Mouse (Mus musculus) stomach, embryonic 14.5 days (tissue): ENCODE results near the gene Prpf3. TPM values are rescaled to one million over a fixed set of nuclear protein-coding genes. Genes with fewer than 3 reads are reported as not detected.
A peak's percentile ranks its signal among the peaks of the same experiment; 100 is the strongest.
"Not testable (repeated sequence)": the region's sequence is repeated elsewhere in the genome, so short reads cannot be mapped to it uniquely, and the experiment has no call there.

Source experiments
- ATAC-seq: fragments of 200-750 bp; cut with Nextera tagmentation; 2 replicates; pipeline ENCODE4 v1.8.0; 2017; ENCODE audit warnings: low read depth, moderate TSS enrichment; ENCODE audit not compliant: insufficient number of reproducible peaks, insufficient read depth, low FRiP score
- H3K27ac ChIP-seq: fragments of 300-500 bp; sonication (generic); 2 replicates; pipeline ENCODE4 v1.5.1; 2014; ENCODE audit warnings: mild to moderate bottlenecking, low read length, moderate library complexity, mixed read lengths
- H3K27me3 ChIP-seq: fragments of 300-500 bp; sonication (generic); 2 replicates; pipeline ENCODE4 v1.6.1; 2014; ENCODE audit warnings: low read length, control low read depth, mixed read lengths; ENCODE audit not compliant: control insufficient read depth, insufficient read depth
- H3K36me3 ChIP-seq: fragments of 300-500 bp; sonication (generic); 2 replicates; pipeline ENCODE4 v1.6.1; 2014; ENCODE audit warnings: mild to moderate bottlenecking, control low read depth, low read length, moderate library complexity, mixed read lengths; ENCODE audit not compliant: control insufficient read depth, insufficient read depth
- H3K4me1 ChIP-seq: fragments of 300-500 bp; sonication (generic); 2 replicates; pipeline ENCODE4 v1.6.1; 2014; ENCODE audit warnings: low read length, control low read depth, mixed read lengths; ENCODE audit not compliant: control insufficient read depth, insufficient read depth
- H3K4me2 ChIP-seq: fragments of 300-500 bp; sonication (generic); replicated peaks from 2 replicates; pipeline ENCODE4 v1.6.1; 2014; ENCODE audit warnings: low read depth, low read length, control low read depth
- H3K4me3 ChIP-seq: fragments of 300-500 bp; sonication (generic); 2 replicates; pipeline ENCODE4 v1.5.1; 2014; ENCODE audit warnings: low read depth, low read length, control low read depth
- H3K9ac ChIP-seq: fragments of 300-500 bp; sonication (generic); replicated peaks from 2 replicates; pipeline ENCODE4 v1.6.1; 2014; ENCODE audit warnings: low read depth, mild to moderate bottlenecking, control low read depth, low read length, moderate library complexity, mixed read lengths
- H3K9me3 ChIP-seq: fragments of 300-500 bp; sonication (generic); 2 replicates; pipeline ENCODE4 v1.6.1; 2016; ENCODE audit warnings: low read depth, low read length, control low read depth; ENCODE audit not compliant: control insufficient read depth
- WGBS: fragments of 180-500 bp; shearing (Covaris S2); extraction: QIAGEN DNeasy Blood & Tissue Kit; methylation state at CpG from one replicate; pipeline ENCODE4 v1.1.7; 2014; 5-methylcytosine and 5-hydroxymethylcytosine counted together
- polyA plus RNA-seq: library from polyadenylated mRNA; unstranded; fragments of >200 nt; fragmentation: Nextera tagmentation; extraction: Ambion mirVana; gene quantifications from 2 replicates; pipeline ENCODE4 v1.2.1, GENCODE M21; 2014

Prpf3 gene
- polyA plus RNA-seq, 1 experiment from 2014 or later, result 55.5 TPM

GRCm38 (mm10) chr3:95819351-95819985 lies 36.2 kb downstream of the Prpf3 start:
- under 1% methylated on average over 49 of the region's 49 CpGs for WGBS
- H3K9me3 ChIP-seq, result no peaks in the 10 kb centered on the region
- no peaks in the 10 kb centered on the region for H3K27me3 ChIP-seq
- H3K4me2 ChIP-seq, result peak overlapping the region; percentile 57
- H3K27ac ChIP-seq, result peak overlapping the region; percentile 100
- H3K36me3 ChIP-seq, result no peaks in the 10 kb centered on the region
- peak; percentile 95 for ATAC-seq
- H3K4me3 ChIP-seq, result peak overlapping the region; percentile 67
- H3K9ac ChIP-seq, result peak overlapping the region; percentile 65
- H3K4me1 ChIP-seq, result peaks cover 6% of the 10 kb centered on the region; the same call in 1 of the 2 replicates

GRCm38 (mm10) chr3:95818571-95819288 lies 37.0 kb downstream of the Prpf3 start, which contains the start of gene Rprd2:
Gene Rprd2 (minus strand): TSS chr3:95818863.
- H3K27ac ChIP-seq, result peak within 1 kb of the TSS; percentile 100
- under 1% methylated on average over 60 of the region's 60 CpGs for WGBS
- no peaks in the 10 kb centered on the region for H3K27me3 ChIP-seq
- peak within 1 kb of the TSS; percentile 67 for H3K4me3 ChIP-seq
- peaks cover 6% of the 10 kb centered on the region; the same call in 1 of the 2 replicates for H3K4me1 ChIP-seq
- peak within 1 kb of the TSS; percentile 93 for H3K9ac ChIP-seq
- H3K9me3 ChIP-seq, result no peaks in the 10 kb centered on the region
- peak; percentile 44 for ATAC-seq
- H3K4me2 ChIP-seq, result peak within 1 kb of the TSS; percentile 57
- no peaks in the 10 kb centered on the region for H3K36me3 ChIP-seq

GRCm38 (mm10) chr3:95818026-95818511 lies 37.6 kb downstream of the Prpf3 start:
- Histone ChIP-seq H3K4me2 (peak overlapping the region; percentile 55), H3K4me1 (peaks cover 6% of the 10 kb centered on the region; the same call in 1 of the 2 replicates), H3K4me3 (peak overlapping the region; percentile 67), H3K27ac (peak overlapping the region; percentile 100), H3K27me3 (no peaks in the 10 kb centered on the region), H3K9ac (peak overlapping the region; percentile 93), H3K9me3 (no peaks in the 10 kb centered on the region), H3K36me3 (no peaks in the 10 kb centered on the region)
- no peak for ATAC-seq
- under 1% methylated on average over 21 of the region's 21 CpGs for WGBS

GRCm38 (mm10) chr3:95816681-95817080 lies 39.0 kb downstream of the Prpf3 start:
- peaks cover 6% of the 10 kb centered on the region; the same call in 1 of the 2 replicates for H3K4me1 ChIP-seq
- peak overlapping the region; percentile 1; the same call in 1 of the 2 replicates for H3K4me3 ChIP-seq
- no peaks in the 10 kb centered on the region for H3K36me3 ChIP-seq
- no peaks in the 10 kb centered on the region for H3K9me3 ChIP-seq
- WGBS, result 90% methylated on average over 3 of the region's 3 CpGs
- no peak overlapping the region for H3K9ac ChIP-seq
- no peak overlapping the region for H3K27ac ChIP-seq
- no peak for ATAC-seq
- no peaks in the 10 kb centered on the region for H3K27me3 ChIP-seq
- H3K4me2 ChIP-seq, result peak overlapping the region; percentile 55; the same call in 1 of the 2 replicates

- H3K4me1 ChIP-seq, result no peaks in the 10 kb centered on the region
- no peak overlapping the region for H3K9ac ChIP-seq
- H3K27ac ChIP-seq, result no peak overlapping the region
- H3K9me3 ChIP-seq, result no peaks in the 10 kb centered on the region
- no peak for ATAC-seq
- H3K36me3 ChIP-seq, result peaks cover 3% of the 10 kb centered on the region; the same call in 1 of the 2 replicates
- 60% methylated on average over 2 of the region's 2 CpGs for WGBS
- no peak overlapping the region for H3K4me3 ChIP-seq
- no peaks in the 10 kb centered on the region for H3K27me3 ChIP-seq
- no peak overlapping the region for H3K4me2 ChIP-seq
These were observed 47.3 kb downstream of the Prpf3 start for GRCm38 (mm10) chr3:95808384-95808783.

GRCm38 (mm10) chr3:95807630-95808029 lies 48.1 kb downstream of the Prpf3 start:
- H3K4me1 ChIP-seq, ATAC-seq, H3K27ac ChIP-seq, H3K27me3 ChIP-seq, H3K9ac ChIP-seq, H3K36me3 ChIP-seq, H3K4me3 ChIP-seq, H3K4me2 ChIP-seq, H3K9me3 ChIP-seq: not testable (repeated sequence)
- 100% methylated on average over 3 of the region's 6 CpGs for WGBS

- Histone ChIP-seq H3K4me1 (no peaks in the 10 kb centered on the region), H3K27me3 (no peaks in the 10 kb centered on the region), H3K9me3 (no peaks in the 10 kb centered on the region), H3K4me3 (no peak overlapping the region), H3K27ac (no peak overlapping the region), H3K4me2 (no peak overlapping the region), H3K36me3 (peaks cover 3% of the 10 kb centered on the region; the same call in 1 of the 2 replicates), H3K9ac (no peak overlapping the region)
- no peak for ATAC-seq
- 45% methylated on average over 1 of the region's 1 CpGs for WGBS
These were observed 49.0 kb downstream of the Prpf3 start for GRCm38 (mm10) chr3:95806677-95807076.

- 91% methylated on average over 4 of the region's 4 CpGs for WGBS
- ATAC-seq, result no peak
These were observed 51.8 kb downstream of the Prpf3 start for GRCm38 (mm10) chr3:95803851-95804250.

More at GRCm38 (mm10) chr3:95803851-95804250, 51.8 kb downstream of the Prpf3 start:
- no peak overlapping the region for H3K4me3 ChIP-seq
- H3K36me3 ChIP-seq, result peaks cover 3% of the 10 kb centered on the region; the same call in 1 of the 2 replicates
- H3K9me3 ChIP-seq, result no peaks in the 10 kb centered on the region
- no peak overlapping the region for H3K4me2 ChIP-seq
- no peak overlapping the region for H3K9ac ChIP-seq
- H3K4me1 ChIP-seq, result no peaks in the 10 kb centered on the region
- H3K27ac ChIP-seq, result no peak overlapping the region
- H3K27me3 ChIP-seq, result no peaks in the 10 kb centered on the region
